In genomic region chr15:11065528-11066171, GRCm38 (mm10) we compare ENCODE assay signal across 9 mouse cellular contexts. TPM values are rescaled to one million over a fixed set of nuclear protein-coding genes. Genes with fewer than 3 reads are reported as not detected.
DNase-seq lines count a peak whose midpoint lies in the region; ATAC-seq lines count a peak whose summit lies in the region.
"Had no signal": no experiment of that assay in that cellular context is flagged by ENCODE, and none has a peak within 500 bp of the region (broad histone marks: within the 10 kb centered on the region; RNA-seq: fewer than 3 reads in every experiment).

No protein-coding gene starts in this region.

- peak overlapping the region; percentile 61 for H3K4me2 ChIP-seq in hindbrain, embryonic 12.5 days (replicated peaks)

- H3K9ac ChIP-seq in hindbrain, embryonic 12.5 days = 0 out of 2 replicates have a peak overlapping the region, but pooled peaks have one; percentile 49

- WGBS in hindbrain, embryonic 12.5 days = 6% methylated on average over 9 of the region's 9 CpGs
- 9% methylated on average over 9 of the region's 9 CpGs for WGBS in midbrain, embryonic 10.5 days

- H3K36me3 ChIP-seq in hindbrain, embryonic 12.5 days = no peaks in the 10 kb centered on the region
- H3K36me3 ChIP-seq in midbrain, embryonic 10.5 days = no peaks in the 10 kb centered on the region

- intact Hi-C loops in left cerebral cortex, postnatal 4 days (cut with DNase I) = no loop called here

- no peaks in the 10 kb centered on the region for H3K27me3 ChIP-seq in hindbrain, embryonic 12.5 days
- H3K27me3 ChIP-seq in midbrain, embryonic 10.5 days (ENCODE audit: low read depth, poor library complexity, severe bottlenecking) = peaks cover 12% of the 10 kb centered on the region; the same call in 1 of the 2 replicates

- ATAC-seq in hindbrain, embryonic 12.5 days (ENCODE audit: low FRiP score) = no peak

- H3K4me1 ChIP-seq in hindbrain, embryonic 12.5 days = peaks cover 29% of the 10 kb centered on the region
- H3K4me1 ChIP-seq in midbrain, embryonic 10.5 days = peaks cover 49% of the 10 kb centered on the region

- peak overlapping the region; percentile 25 for H3K4me3 ChIP-seq in hindbrain, embryonic 12.5 days
- peak overlapping the region; percentile 51 for H3K4me3 ChIP-seq in midbrain, embryonic 10.5 days

- DNase-seq in adrenal gland, postnatal 10 days = peak; percentile 6
- DNase-seq in adrenal gland, adult 2 months = no peak
- DNase-seq in embryo, embryonic 11 days = peak; percentile 23
- peak; percentile 20 for DNase-seq in midbrain, embryonic 10.5 days (ENCODE audit: low spot score)
- DNase-seq in right cerebral cortex, postnatal 25 days = no peak
- DNase-seq in left cerebral cortex, postnatal 4 days = no peak
- no peak for DNase-seq in layer of hippocampus, adult 9-10 months (ENCODE audit: low spot score)

- H3K9me3 ChIP-seq in hindbrain, embryonic 12.5 days (replicated peaks) = no peaks in the 10 kb centered on the region
- H3K9me3 ChIP-seq in midbrain, embryonic 10.5 days (replicated peaks) = no peaks in the 10 kb centered on the region

- H3K27ac ChIP-seq in hindbrain, embryonic 12.5 days = peak overlapping the region; percentile 74; the same call in 1 of the 2 replicates
- H3K27ac ChIP-seq in midbrain, embryonic 10.5 days (replicated peaks) = peak overlapping the region; percentile 84

RNA-seq across cellular contexts. Expression of gene Adamts12, which starts 1.1 kb away (rescaled TPM):
- total RNA-seq in adrenal gland, postnatal 10 days (2021) = 10 to 100 TPM; 16.9 to 19.2 TPM
- total RNA-seq in adrenal gland, adult 2 months (2021) = 1 to 10 TPM; 3.8 to 4.0 TPM
- polyA plus RNA-seq in adrenal gland, adult 2 months (2012; rRNA removed) = 0.40 and 0.48 TPM in 2 replicates
- 3.2 and 3.5 TPM in 2 replicates for polyA plus RNA-seq in hindbrain, embryonic 12.5 days (2016; fragmentation: Nextera tagmentation; extraction: Ambion mirVana)
- polyA plus RNA-seq in midbrain, embryonic 10.5 days (2016; fragmentation: Nextera tagmentation; extraction: Ambion mirVana) = 1.7 and 2.0 TPM in 2 replicates
- 1 to 10 TPM; 5.2 to 6.5 TPM for total RNA-seq in left cerebral cortex, postnatal 4 days (2021)

RNA-seq across cellular contexts. Expression of gene Rxfp3, which starts 27.9 kb away (rescaled TPM):
- not detected for total RNA-seq in adrenal gland, postnatal 10 days (2021)
- total RNA-seq in adrenal gland, adult 2 months (2021) = not detected
- not detected in 2 replicates for polyA plus RNA-seq in adrenal gland, adult 2 months (2012; rRNA removed)
- 1.3 and 3.1 TPM in 2 replicates for polyA plus RNA-seq in hindbrain, embryonic 12.5 days (2016; fragmentation: Nextera tagmentation; extraction: Ambion mirVana)
- 0.33 and 0.82 TPM in 2 replicates for polyA plus RNA-seq in midbrain, embryonic 10.5 days (2016; fragmentation: Nextera tagmentation; extraction: Ambion mirVana)
- 1 to 10 TPM; 4.4 to 5.6 TPM for total RNA-seq in left cerebral cortex, postnatal 4 days (2021)
- total RNA-seq: adrenal gland, postnatal 36 days had no signal

Comparison
In these comparisons a context has a peak if more than half of its experiments do, and no peak if none do; other contexts are left out.
1. DNase-seq: peak in adrenal gland, postnatal 10 days (single experiment), embryo, embryonic 11 days (single experiment) and midbrain, embryonic 10.5 days (single experiment); none in adrenal gland, adult 2 months (single experiment), right cerebral cortex, postnatal 25 days (single experiment), left cerebral cortex, postnatal 4 days (single experiment) and layer of hippocampus, adult 9-10 months (single experiment).
2. RNA of gene Rxfp3, which starts 27.9 kb away (total RNA-seq): 4.4 to 5.6 TPM in left cerebral cortex, postnatal 4 days; not detected in adrenal gland, adult 2 months and not detected in adrenal gland, postnatal 10 days; every median in the first group is over 4 times any median in the second.